Mouse (Mus musculus) C2C12 (cell line): Measurements from ENCODE around the gene Ano1. TPM values are rescaled to one million over a fixed set of nuclear protein-coding genes. Genes with fewer than 3 reads are reported as not detected.
A peak's percentile ranks its signal among the peaks of the same experiment; 100 is the strongest.

ENCODE experiments used
- H3K27me3 ChIP-seq: one replicate; pipeline ENCODE4 v1.6.1; 2011; ENCODE audit not compliant: control insufficient read depth, insufficient read depth, insufficient read length
- H3K36me3 ChIP-seq: one replicate; pipeline ENCODE4 v1.6.1; 2011; ENCODE audit not compliant: control insufficient read depth, insufficient read depth
- H3K4me3 ChIP-seq: one replicate; pipeline ENCODE4 v1.5.1; 2011; ENCODE audit warnings: mild to moderate bottlenecking, control low read depth; ENCODE audit not compliant: poor library complexity, insufficient read depth, severe bottlenecking
- H3K79me2 ChIP-seq: one replicate; pipeline ENCODE4 v1.6.1; 2011; ENCODE audit not compliant: control insufficient read depth, insufficient read depth
- H3K79me3 ChIP-seq: one replicate; pipeline ENCODE4 v1.6.1; 2011; ENCODE audit warnings: low read depth, control low read depth
- H3ac ChIP-seq: one replicate; pipeline ENCODE3; 2011; ENCODE audit warnings: low read depth; ENCODE audit not compliant: control insufficient read depth, insufficient read length
- CEBPB ChIP-seq: IDR thresholded peaks from one replicate; pipeline ENCODE4 v1.6.1; 2011; ENCODE audit warnings: low read depth, mild to moderate bottlenecking, control low read depth, moderate library complexity
- CTCF ChIP-seq: IDR thresholded peaks from one replicate; pipeline ENCODE4 v1.5.1; 2011; ENCODE audit not compliant: control insufficient read depth, insufficient read depth, insufficient read length
- FOSL1 ChIP-seq: IDR thresholded peaks from one replicate; pipeline ENCODE4 v1.8.0; 2011; ENCODE audit warnings: mild to moderate bottlenecking, low read length; ENCODE audit not compliant: poor library complexity, insufficient read depth, severe bottlenecking
- MAX ChIP-seq: IDR thresholded peaks from one replicate; pipeline ENCODE4 v1.6.1; 2011; ENCODE audit warnings: mild to moderate bottlenecking, control low read depth
- MYOD1 ChIP-seq: IDR thresholded peaks from one replicate; pipeline ENCODE4 v1.6.1; 2011; ENCODE audit warnings: low read depth; ENCODE audit not compliant: control insufficient read depth, insufficient read length
- MYOG ChIP-seq: IDR thresholded peaks from one replicate; pipeline ENCODE4 v1.6.1; 2011; ENCODE audit not compliant: control insufficient read depth, insufficient read length; ENCODE audit errors: extremely low read depth
- USF1 ChIP-seq: IDR thresholded peaks from one replicate; pipeline ENCODE4 v1.6.1; 2011; ENCODE audit warnings: low read depth, mild to moderate bottlenecking, control low read depth, moderate library complexity
- polyA plus RNA-seq: library from polyadenylated mRNA; unstranded; fragments of >200 nt; fragmentation: generic; extraction: Trizol; gene quantifications from one replicate; pipeline ENCODE4 v1.2.1, GENCODE M21; 2012; ENCODE audit warnings: missing spikeins

The Ano1 gene
- polyA plus RNA-seq, 1 experiment, result 2.7 TPM

DNA sequence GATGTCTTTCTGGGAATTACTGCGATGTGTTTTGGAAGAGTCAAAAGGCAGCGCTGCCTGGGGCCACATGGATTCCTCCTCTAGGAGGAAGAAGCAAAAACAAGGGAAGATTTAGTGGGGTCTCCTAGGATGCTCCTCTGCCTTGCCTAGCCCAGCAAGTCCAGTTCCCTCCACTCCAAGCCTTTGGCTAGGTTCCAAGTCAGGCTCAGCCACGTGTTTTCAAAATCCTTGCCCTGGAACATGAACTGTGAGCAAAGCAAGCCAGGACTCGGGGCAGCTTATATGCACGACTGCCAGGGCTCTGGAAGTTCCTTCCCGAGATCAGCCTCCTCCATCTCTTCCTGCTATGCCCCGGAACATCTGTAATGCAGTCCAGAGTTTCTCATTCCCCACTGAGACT, 62.6 kb downstream of the Ano1 start:
- no peaks in the 10 kb centered on the region for H3K79me3 ChIP-seq
- H3ac ChIP-seq, result no peak overlapping the region
- no peaks in the 10 kb centered on the region for H3K79me2 ChIP-seq
- H3K27me3 ChIP-seq, result no peaks in the 10 kb centered on the region
- no peak for TF ChIP-seq CEBPB
- TF ChIP-seq MAX, result no peak
- TF ChIP-seq MYOD1, result no peak
- no peak for TF ChIP-seq MYOG
- no peak for TF ChIP-seq USF1
- no peak for TF ChIP-seq FOSL1
- TF ChIP-seq CTCF, result no peak
- no peaks in the 10 kb centered on the region for H3K36me3 ChIP-seq
- H3K4me3 ChIP-seq, result no peak overlapping the region

DNA sequence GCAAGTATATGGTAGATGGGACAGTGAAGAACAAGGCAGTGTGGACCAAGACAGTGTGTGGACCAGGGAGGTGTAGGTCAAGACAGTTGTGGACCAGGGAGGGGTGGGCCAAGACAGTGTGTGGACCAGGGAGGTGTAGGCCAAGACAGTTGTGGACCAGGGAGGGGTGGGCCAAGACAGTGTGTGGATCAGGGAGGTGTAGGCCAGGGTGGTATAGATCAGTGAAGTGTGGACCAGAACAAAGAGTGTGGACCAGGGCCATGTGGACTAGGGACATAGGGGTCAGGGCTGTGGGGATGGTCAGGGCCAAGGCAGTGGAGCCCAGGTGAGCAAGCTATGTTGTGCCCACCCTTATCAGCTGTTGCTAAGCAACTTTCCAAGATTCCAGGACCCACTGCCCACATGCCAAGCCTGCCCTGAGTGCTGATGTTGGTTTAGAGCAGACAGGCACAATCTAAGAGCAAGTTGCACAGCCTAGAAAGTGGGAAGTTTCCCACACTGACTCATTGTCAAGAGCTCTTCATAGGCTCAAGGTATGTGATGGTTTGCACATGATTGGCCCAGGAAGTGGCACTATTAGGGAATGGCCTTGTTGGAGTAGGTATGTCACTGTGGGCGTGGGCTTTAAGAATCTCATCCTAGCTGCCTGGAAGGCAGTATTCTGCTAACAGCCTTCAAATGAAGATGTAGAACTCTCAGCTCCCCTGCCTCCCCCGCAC, 64.0 kb downstream of the Ano1 start:
- TF ChIP-seq MYOG (no peak), CTCF (no peak), USF1 (no peak), MAX (no peak), CEBPB (no peak), FOSL1 (no peak), MYOD1 (no peak)
- Histone ChIP-seq H3ac (no peak overlapping the region), H3K79me2 (no peaks in the 10 kb centered on the region), H3K79me3 (no peaks in the 10 kb centered on the region), H3K4me3 (no peak overlapping the region), H3K36me3 (no peaks in the 10 kb centered on the region), H3K27me3 (no peaks in the 10 kb centered on the region)

DNA sequence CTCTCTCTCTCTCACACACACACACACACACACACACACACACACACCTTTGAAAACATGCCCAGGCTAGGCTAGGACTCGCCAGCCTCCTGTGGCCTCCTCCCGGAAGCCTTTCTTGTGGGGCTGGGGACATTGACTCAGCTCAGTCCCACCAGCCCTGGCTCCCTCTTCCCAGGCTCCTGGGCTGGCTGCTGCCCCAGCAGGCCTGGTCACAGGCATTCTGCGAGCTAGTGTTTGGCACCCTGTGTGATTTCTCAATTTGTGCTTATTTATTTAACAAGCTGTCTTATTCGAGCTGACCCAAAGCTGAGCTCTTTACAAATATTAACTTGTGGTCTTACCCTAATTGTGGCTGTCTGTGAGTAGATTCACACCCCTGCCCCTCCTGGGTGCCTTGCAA, 66.8 kb downstream of the Ano1 start:
- Histone ChIP-seq H3K4me3 (no peak overlapping the region), H3K79me3 (no peaks in the 10 kb centered on the region), H3K36me3 (no peaks in the 10 kb centered on the region), H3K27me3 (no peaks in the 10 kb centered on the region), H3K79me2 (no peaks in the 10 kb centered on the region), H3ac (peak overlapping the region; percentile 61)
- no peak for TF ChIP-seq MYOD1
- TF ChIP-seq MAX, result no peak
- TF ChIP-seq CEBPB, result no peak
- no peak for TF ChIP-seq MYOG
- no peak for TF ChIP-seq USF1
- TF ChIP-seq CTCF, result no peak
- TF ChIP-seq FOSL1, result no peak

DNA sequence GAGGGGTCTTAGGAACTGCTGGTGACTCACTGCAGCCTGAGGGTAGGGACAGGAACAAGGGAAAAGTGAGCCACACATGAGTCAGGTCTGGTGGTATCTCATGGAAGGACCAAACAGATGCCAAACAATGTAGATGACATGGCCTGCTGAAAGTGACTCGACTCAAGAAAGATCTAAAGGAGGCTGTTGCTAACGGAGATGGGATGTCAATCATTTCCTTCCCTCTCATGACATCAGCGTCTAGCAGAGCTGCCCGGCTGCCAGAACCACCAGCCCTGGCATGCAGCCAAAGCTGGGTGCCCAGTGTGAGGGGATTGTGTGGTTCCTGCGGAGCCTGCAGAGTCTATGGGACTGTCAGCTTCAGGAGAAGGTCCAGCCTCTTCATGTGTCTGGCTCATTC, 67.3 kb downstream of the Ano1 start:
- no peak overlapping the region for H3ac ChIP-seq
- H3K79me2 ChIP-seq, result no peaks in the 10 kb centered on the region
- no peaks in the 10 kb centered on the region for H3K36me3 ChIP-seq
- H3K79me3 ChIP-seq, result no peaks in the 10 kb centered on the region
- no peak overlapping the region for H3K4me3 ChIP-seq
- H3K27me3 ChIP-seq, result no peaks in the 10 kb centered on the region
- TF ChIP-seq MYOD1 (peak; percentile 62), MAX (peak; percentile 31), CTCF (no peak), FOSL1 (peak; percentile 73)

DNA sequence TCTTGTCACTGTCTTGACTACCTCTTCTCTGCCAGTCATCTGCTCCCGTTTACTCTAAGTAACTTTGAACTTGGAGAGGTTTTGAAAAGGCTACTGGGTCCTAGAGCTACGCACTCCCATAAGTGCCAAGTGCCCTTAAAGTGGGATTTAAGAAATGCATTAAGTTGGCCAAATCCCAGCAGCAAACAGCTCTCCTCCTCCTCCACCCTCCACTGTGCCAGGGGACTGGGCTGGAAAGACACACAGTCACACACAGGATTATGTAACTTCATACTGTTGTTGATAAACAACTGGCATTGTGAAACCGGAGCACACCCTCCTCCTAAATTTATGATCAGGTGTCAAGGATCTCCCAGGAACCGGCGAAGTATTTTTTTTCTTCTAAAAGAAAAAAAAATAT, 71.7 kb downstream of the Ano1 start:
- Histone ChIP-seq H3K36me3 (no peaks in the 10 kb centered on the region), H3K79me2 (peaks cover 10% of the 10 kb centered on the region), H3K79me3 (no peaks in the 10 kb centered on the region), H3K4me3 (no peak overlapping the region), H3K27me3 (no peaks in the 10 kb centered on the region), H3ac (no peak overlapping the region)
- no peak for TF ChIP-seq FOSL1
- no peak for TF ChIP-seq USF1
- TF ChIP-seq MYOD1, result no peak
- TF ChIP-seq MYOG, result no peak
- no peak for TF ChIP-seq CEBPB
- no peak for TF ChIP-seq CTCF
- TF ChIP-seq MAX, result no peak
